Mouse (Mus musculus) adrenal gland, postnatal 4 days (tissue): ENCODE measurements at regions not wholly inside any gene's neighbourhood (a gene's known extent, or its start where the extent isn't known, plus 50 kb on each side); places are given as distances from the start of the nearest gene placed in this dataset.
"Not testable (repeated sequence)": the region's sequence is repeated elsewhere in the genome, so short reads cannot be mapped to it uniquely, and the experiment has no call there.

Source experiments
- DNase-seq, 2 experiments: peaks; one replicate each; pipeline ENCODE4 v3.0.0; 2021 to 2022; ENCODE audit warnings: low spot score in 2 of 2, mixed read lengths in 2 of 2

DNA sequence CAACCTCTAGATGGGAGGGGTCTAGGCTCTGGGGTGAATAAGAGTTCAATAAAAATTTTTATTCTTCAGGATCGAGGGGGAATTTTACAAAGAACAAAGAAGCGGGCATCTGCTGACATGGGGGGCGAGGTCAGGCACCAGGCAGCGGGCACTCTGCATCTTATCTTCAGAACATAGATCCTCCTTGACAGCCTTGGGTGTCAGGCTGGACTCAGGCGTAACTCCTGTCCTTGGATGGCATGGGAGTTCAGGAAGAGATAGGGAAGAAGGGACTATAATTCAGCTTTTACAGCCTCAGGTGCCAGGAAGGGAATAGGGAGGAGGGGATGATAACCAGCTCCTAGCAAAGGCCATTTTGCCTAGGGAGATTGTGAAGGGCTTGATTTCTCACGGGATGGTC is 753.1 kb downstream of the Gm10330 start:
- not testable (repeated sequence) for DNase-seq

DNA sequence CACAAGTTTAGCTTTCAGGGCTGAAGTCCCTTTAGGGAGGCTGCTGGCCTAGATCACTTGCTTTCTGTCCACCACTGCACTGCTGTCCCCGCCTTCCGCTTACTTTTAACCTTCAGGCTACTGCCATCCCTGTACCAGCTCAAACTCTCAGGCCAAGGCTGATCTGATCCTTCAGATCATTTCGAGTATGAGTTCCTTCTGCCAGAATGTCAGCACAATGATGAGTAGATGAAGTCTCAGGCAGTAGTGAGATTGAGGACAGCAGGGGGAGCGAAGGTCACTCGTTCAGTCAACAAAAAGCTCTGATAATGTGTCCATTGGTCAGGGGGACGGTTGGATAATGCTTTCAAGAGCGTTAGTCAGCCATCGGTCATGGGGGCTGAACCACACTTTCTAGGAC is 756.5 kb downstream of the Gm10330 start:
- DNase-seq = not testable (repeated sequence)

- DNase-seq = peak in 1 of 2 experiments; percentile 11
These were observed 769.9 kb downstream of the Gm10330 start for GRCm38 (mm10) chr12:23010199-23010598.

DNA sequence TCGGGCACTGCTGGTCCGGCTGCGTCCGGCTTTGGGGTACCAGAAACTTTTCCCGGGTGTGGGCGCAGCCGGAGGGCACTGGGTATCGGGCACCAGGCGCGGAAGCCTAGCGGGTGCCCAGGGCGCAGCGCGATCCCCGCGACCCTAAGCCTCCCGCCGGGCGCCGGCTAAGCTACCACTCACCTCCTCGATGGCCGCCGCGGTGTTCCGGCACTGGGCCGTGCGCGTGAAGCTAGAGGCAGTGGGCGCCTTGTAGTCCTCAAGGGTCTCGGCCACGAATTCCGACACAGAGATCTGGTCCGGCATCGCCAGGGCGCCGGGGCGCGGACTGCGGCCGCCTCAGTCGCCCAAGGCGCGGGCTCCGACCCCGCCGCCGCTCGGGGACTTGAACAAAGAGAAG is 770.4 kb downstream of the Gm10330 start:
- not testable (repeated sequence) for DNase-seq
